Mouse (Mus musculus) forebrain, postnatal 0 days (tissue): ENCODE results near the gene Chpf2. TPM values are rescaled to one million over a fixed set of nuclear protein-coding genes. Genes with fewer than 3 reads are reported as not detected.
"Not testable (repeated sequence)": the region's sequence is repeated elsewhere in the genome, so short reads cannot be mapped to it uniquely, and the experiment has no call there.

Experiments used
- ATAC-seq: fragments of 200-750 bp; cut with Nextera tagmentation; 2 replicates; pipeline ENCODE4 v1.8.0; 2017; ENCODE audit warnings: mild to moderate bottlenecking, moderate library complexity
- DNase-seq: peaks from one replicate; pipeline ENCODE4 v3.0.0-alpha.2; 2015
- H3K27ac ChIP-seq: fragments of 300-500 bp; sonication (generic); 2 replicates; pipeline ENCODE4 v1.5.1; 2014; ENCODE audit warnings: low read depth, mild to moderate bottlenecking, antibody characterized with exemption, low read length, moderate library complexity, mixed read lengths
- H3K27me3 ChIP-seq: fragments of 300-500 bp; sonication (generic); 2 replicates; pipeline ENCODE4 v1.6.1; 2014; ENCODE audit warnings: mild to moderate bottlenecking, low read length, mixed read lengths; ENCODE audit not compliant: insufficient read depth
- H3K36me3 ChIP-seq: fragments of 300-500 bp; sonication (generic); 2 replicates; pipeline ENCODE4 v1.6.1; 2014; ENCODE audit warnings: mild to moderate bottlenecking, moderate library complexity; ENCODE audit not compliant: insufficient read depth
- H3K4me1 ChIP-seq: fragments of 300-500 bp; sonication (generic); 2 replicates; pipeline ENCODE4 v1.6.1; 2014; ENCODE audit warnings: antibody characterized with exemption; ENCODE audit not compliant: insufficient read depth
- H3K4me2 ChIP-seq: fragments of 300-500 bp; sonication (generic); 2 replicates; pipeline ENCODE4 v1.6.1; 2014; ENCODE audit warnings: low read depth, mild to moderate bottlenecking, moderate library complexity
- H3K4me3 ChIP-seq: fragments of 300-500 bp; sonication (generic); 2 replicates; pipeline ENCODE4 v1.5.1; 2014; ENCODE audit warnings: low read depth, low read length, mixed read lengths
- H3K9ac ChIP-seq: fragments of 300-500 bp; sonication (generic); 2 replicates; pipeline ENCODE4 v1.6.1; 2014; ENCODE audit warnings: mild to moderate bottlenecking
- H3K9me3 ChIP-seq: fragments of 300-500 bp; sonication (generic); 2 replicates; pipeline ENCODE4 v1.6.1; 2016; ENCODE audit warnings: low read length
- CTCF ChIP-seq: sonication (generic); IDR thresholded peaks from 2 replicates; pipeline ENCODE4 v1.5.1; 2016; ENCODE audit warnings: antibody characterized with exemption, control low read depth, low read depth
- WGBS: fragments of 180-500 bp; shearing (Covaris S2); extraction: QIAGEN DNeasy Blood & Tissue Kit; methylation state at CpG from one replicate; pipeline ENCODE4 v1.1.7; 2014; 5-methylcytosine and 5-hydroxymethylcytosine counted together
- polyA plus RNA-seq: library from polyadenylated mRNA; unstranded; fragments of >200 nt; fragmentation: Nextera tagmentation; extraction: Ambion mirVana; gene quantifications from 2 replicates; pipeline ENCODE4 v1.2.1, GENCODE M21; 2015
- total RNA-seq: library from RNA; depleted of rRNA; stranded (reverse); fragments of >200 nt; gene quantifications from 2 replicates; pipeline ENCODE4 v1.2.3, GENCODE M21; 2014

The Chpf2 gene
- total and polyA plus RNA-seq, 2 experiments from 2014 or later = 21.3 to 33.5 TPM

DNA sequence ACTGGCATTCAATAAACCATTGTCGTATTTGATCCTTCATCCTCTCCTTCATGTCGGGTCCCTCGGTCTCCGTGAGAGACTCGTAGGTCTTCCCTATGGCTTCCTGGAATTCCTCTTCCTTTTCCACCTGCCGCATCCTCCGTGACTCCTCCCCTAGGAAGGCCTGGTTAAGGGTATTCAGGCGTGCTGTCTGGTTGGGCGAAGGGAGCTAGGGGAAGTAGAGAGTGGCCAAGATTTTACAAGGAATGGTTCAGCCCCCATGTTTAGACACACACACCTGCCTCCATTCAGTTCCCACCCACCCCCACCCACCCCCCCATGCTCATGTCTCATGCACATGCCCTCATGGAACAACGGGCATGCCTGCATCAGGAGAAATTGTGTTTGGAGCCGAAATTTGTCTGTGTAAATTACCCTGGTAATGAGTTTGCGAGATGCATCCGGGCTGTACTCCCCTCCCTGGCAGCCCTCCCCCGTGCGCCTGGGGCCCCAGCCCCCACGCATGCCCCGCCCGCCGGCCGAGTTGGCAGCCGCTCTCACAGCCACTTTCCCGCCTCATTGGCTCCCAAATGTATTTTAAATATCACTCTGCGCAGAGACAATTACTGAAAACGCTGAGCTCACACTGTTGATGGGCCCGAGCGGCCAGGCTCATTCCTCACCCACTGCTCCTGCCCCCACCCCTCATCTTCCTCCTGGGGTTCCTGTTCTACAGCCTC lies 35.8 kb upstream of the Chpf2 start:
- no peaks in the 10 kb centered on the region for H3K9me3 ChIP-seq
- H3K4me1 ChIP-seq = peaks cover 9% of the 10 kb centered on the region; the same call in 1 of the 2 replicates
- peak overlapping the region; percentile 18 for H3K4me3 ChIP-seq
- H3K27me3 ChIP-seq = no peaks in the 10 kb centered on the region
- H3K36me3 ChIP-seq = no peaks in the 10 kb centered on the region
- H3K9ac ChIP-seq = peak overlapping the region; percentile 31
- DNase-seq (peak; percentile 86), ATAC-seq (peak; percentile 92)
- TF ChIP-seq CTCF = no peak
- peak overlapping the region; percentile 45; the same call in 1 of the 2 replicates for H3K27ac ChIP-seq
- 19% methylated on average over 25 of the region's 26 CpGs for WGBS
- peak overlapping the region; percentile 45 for H3K4me2 ChIP-seq

DNA sequence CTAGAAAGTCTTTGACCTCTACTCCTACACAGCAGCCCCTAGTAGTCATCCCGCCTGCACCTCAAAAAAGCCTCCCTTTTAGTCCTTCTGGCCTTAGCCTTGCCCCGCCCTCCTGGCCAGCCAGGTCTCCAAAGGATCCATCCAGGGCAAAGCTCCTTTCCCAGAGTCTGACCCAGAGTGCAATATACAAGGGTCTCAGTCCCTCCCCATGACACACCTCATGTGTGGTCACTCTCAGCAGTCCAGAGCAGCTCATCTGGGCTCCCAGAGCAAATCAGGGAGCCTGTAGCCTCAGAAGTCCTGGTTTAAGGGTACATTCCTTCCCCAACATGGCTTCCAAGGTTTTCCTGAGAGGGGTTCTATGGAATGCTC lies 35.2 kb upstream of the Chpf2 start:
- TF ChIP-seq CTCF = no peak
- peak overlapping the region; percentile 18 for H3K4me3 ChIP-seq
- ATAC-seq = 0 out of 2 replicates have a peak, but pooled peaks have one; percentile 1
- peak overlapping the region; percentile 31; the same call in 1 of the 2 replicates for H3K9ac ChIP-seq
- peak overlapping the region; percentile 45 for H3K4me2 ChIP-seq
- H3K27ac ChIP-seq = peak overlapping the region; percentile 10; the same call in 1 of the 2 replicates
- no peaks in the 10 kb centered on the region for H3K27me3 ChIP-seq
- peaks cover 9% of the 10 kb centered on the region; the same call in 1 of the 2 replicates for H3K4me1 ChIP-seq
- no peak for DNase-seq
- H3K36me3 ChIP-seq = no peaks in the 10 kb centered on the region
- 30% methylated on average over 2 of the region's 2 CpGs for WGBS
- H3K9me3 ChIP-seq = no peaks in the 10 kb centered on the region

DNA sequence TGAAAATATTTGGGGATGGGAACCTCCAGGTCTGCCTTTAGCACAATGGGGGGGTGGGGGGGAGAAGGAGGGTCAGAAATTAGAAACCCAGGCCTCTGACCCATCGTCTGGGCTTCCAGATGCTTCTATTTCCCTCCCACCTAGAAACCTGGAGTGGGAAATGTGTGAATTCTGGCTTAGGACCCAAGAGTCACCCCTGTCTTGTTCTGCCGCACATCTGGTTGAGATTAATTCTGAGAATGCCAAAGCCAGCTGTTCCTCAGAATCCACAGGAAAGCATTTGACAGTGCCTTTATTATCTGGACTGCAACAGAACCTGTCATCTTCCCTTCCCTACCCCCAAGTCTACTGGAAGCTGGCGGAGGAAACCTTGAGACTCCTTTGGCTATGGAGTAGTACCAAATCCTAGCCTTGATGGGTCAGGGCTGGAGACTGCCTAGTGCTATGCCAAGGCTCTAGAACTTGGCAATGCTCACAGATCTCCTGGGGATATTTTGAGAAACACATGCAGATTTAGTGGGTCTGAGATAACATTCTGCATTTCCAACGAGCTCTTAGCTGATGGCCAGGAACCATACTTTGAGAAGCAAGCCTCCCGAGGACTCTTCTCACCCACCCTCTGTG lies 32.8 kb upstream of the Chpf2 start:
- Histone ChIP-seq H3K36me3 (no peaks in the 10 kb centered on the region), H3K9me3 (no peaks in the 10 kb centered on the region), H3K4me3 (no peak overlapping the region), H3K27ac (no peak overlapping the region), H3K4me1 (peaks cover 9% of the 10 kb centered on the region; the same call in 1 of the 2 replicates), H3K27me3 (no peaks in the 10 kb centered on the region), H3K4me2 (no peak overlapping the region), H3K9ac (no peak overlapping the region)
- WGBS = 79% methylated on average over 5 of the region's 5 CpGs
- TF ChIP-seq CTCF = no peak
- ATAC-seq (no peak), DNase-seq (no peak)

- not testable (repeated sequence) for H3K9me3 ChIP-seq, H3K27me3 ChIP-seq, H3K9ac ChIP-seq, ATAC-seq, DNase-seq, H3K4me3 ChIP-seq, H3K36me3 ChIP-seq, H3K4me2 ChIP-seq, H3K27ac ChIP-seq, H3K4me1 ChIP-seq
- 92% methylated on average over 7 of the region's 7 CpGs for WGBS
Measured at GRCm38 (mm10) chr5:24555335-24555734, 31.2 kb upstream of the Chpf2 start.

GRCm38 (mm10) chr5:24556709-24557108 lies 29.8 kb upstream of the Chpf2 start, which contains the start of gene 4931409K22Rik:
Gene 4931409K22Rik (minus strand): TSS chr5:24556809.
- Histone ChIP-seq H3K36me3 (no peaks in the 10 kb centered on the region), H3K27ac (no peak within 1 kb of the TSS), H3K4me1 (0 out of 2 replicates have a peak, but pooled peaks cover under 1% of the 10 kb centered on the region), H3K9ac (no peak within 1 kb of the TSS), H3K4me3 (no peak within 1 kb of the TSS), H3K27me3 (no peaks in the 10 kb centered on the region), H3K9me3 (no peaks in the 10 kb centered on the region), H3K4me2 (no peak within 1 kb of the TSS)
- no peak for ATAC-seq
- no peak for DNase-seq
- no peak for TF ChIP-seq CTCF
- WGBS = 80% methylated on average over 2 of the region's 2 CpGs

DNA sequence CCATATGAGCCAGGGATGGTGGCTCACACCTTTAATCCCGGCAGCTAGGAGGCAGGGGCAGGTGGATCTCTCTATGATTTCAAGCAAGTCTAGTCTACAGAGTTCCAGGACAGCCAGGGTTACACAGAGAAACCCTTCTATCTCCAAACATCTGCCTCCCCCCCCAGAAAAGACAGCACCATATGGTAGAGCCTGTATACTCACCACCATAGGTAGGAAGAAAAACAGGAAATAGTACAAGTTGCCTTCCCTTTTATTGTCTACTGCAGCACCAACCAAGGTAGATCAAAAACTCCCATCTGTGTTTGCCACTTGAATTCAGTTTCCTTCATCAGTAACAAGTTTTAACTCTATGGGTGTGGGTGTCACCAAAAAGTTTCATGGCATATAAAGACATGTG lies 10.6 kb upstream of the Chpf2 start:
- Histone ChIP-seq H3K27me3 (no peaks in the 10 kb centered on the region), H3K27ac (no peak overlapping the region), H3K36me3 (peaks cover 40% of the 10 kb centered on the region), H3K4me3 (no peak overlapping the region), H3K9ac (no peak overlapping the region), H3K4me1 (peaks cover 8% of the 10 kb centered on the region; the same call in 1 of the 2 replicates), H3K9me3 (no peaks in the 10 kb centered on the region), H3K4me2 (peak overlapping the region; percentile 83; the same call in 1 of the 2 replicates)
- no peak for TF ChIP-seq CTCF
- 83% methylated on average over 1 of the region's 1 CpGs for WGBS
- ATAC-seq (no peak), DNase-seq (no peak)

DNA sequence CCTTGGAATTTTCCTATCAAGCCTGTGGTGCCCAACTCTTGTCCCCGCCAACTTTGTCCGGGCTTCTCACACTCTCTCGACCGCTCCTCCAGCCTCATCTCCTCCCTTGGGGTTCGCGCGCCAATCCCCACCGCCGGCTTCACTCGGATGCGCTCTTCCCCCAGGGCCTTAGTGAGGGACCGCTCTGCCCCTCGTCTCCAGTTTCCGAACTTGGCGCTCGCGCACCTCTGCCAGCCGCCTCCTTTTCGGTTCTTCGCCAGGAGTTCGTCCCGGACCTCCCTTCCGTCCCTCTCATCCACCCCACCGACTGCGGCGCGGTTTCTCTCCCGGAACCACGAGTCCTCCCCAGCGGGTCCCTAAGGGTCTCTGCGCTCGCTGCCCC lies 9.7 kb upstream of the Chpf2 start:
- Histone ChIP-seq H3K27me3 (no peaks in the 10 kb centered on the region), H3K4me3 (peak overlapping the region; percentile 56), H3K9me3 (no peaks in the 10 kb centered on the region), H3K9ac (peak overlapping the region; percentile 53), H3K36me3 (peaks cover 31% of the 10 kb centered on the region), H3K27ac (no peak overlapping the region), H3K4me1 (peaks cover 8% of the 10 kb centered on the region; the same call in 1 of the 2 replicates), H3K4me2 (peak overlapping the region; percentile 83)
- 1% methylated on average over 32 of the region's 32 CpGs for WGBS
- TF ChIP-seq CTCF = no peak; the same call in 1 of the 2 replicates
- DNase-seq = no peak
- ATAC-seq = peak; percentile 14
